Mouse (Mus musculus): ENCODE results near the gene Tgm2.

Tgm2 gene

DNA sequence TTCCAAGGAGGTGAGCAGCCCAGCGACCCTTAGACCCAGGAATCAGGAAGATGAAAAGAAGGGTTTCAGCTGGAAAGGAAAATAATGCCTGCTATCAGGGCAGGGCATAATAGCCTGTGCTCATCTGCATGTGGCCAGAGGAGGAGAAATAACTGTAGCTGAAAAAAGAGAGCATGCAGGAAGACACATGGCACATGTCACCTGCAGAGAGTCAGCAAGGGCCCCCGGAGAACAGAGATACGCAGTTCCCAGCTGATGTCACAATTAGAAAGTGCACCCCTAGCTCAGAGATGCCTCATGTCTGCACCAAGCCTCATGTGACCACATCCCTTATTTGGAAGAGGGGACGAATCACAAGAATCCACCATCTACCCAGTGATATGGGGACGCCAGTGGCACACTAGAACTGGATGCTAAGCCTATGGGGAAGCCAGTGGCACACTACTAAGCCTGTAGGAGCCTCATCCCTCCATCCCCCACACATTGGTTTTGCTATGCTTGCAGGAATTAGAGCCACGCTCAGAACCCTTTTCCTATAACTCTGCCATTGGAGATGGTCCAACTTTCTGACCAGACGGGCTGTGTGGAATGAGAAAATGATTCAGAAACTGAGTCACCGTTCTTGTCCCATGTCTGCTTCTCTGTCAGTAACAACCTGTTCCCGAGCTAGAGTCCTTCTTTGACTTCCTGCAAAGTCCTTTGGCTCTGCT, 21.4 kb upstream of the Tgm2 start:
- DNase-seq (ENCODE audit: low spot score): no peak

DNA sequence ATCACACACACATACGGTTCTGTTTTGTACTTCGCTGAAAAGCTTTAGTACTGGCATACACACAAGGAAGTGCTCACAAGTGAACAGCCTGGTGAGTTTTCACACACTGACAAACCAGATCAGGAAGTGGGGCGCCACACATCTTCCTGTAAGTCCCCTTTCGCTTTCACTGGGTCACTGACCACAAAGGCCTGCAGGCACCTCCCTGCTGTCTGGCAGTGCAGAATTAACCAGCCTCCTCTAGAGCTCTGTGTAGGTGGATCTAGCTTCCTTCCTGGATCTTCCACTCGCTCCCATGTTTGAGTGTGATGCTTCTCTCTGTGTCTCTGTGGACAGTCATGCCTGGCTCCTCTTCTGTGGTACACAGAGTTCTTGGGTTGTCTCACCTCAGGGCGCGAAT, 20.4 kb upstream of the Tgm2 start:
- no peak for DNase-seq (ENCODE audit: low spot score)

DNA sequence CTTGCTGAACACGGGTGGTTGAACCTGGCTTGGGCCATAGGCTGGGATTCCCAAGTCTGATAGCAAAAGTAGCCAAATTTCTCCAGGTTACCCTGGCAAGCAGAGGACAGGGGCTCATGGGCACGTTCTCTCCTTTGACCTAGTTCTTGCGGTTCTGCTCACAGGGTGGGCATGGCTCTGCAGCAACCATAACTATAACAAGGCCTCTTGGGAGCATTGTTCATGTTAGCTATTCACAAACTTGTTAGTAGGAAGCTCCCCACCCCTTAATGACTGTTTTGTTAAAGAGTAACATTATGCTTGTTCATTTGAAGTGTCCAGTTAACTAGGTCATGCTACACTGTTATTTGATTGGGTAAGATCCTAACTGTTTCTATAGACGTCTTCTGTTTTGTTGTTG, 19.5 kb upstream of the Tgm2 start:
- no peak for DNase-seq (ENCODE audit: low spot score)

DNA sequence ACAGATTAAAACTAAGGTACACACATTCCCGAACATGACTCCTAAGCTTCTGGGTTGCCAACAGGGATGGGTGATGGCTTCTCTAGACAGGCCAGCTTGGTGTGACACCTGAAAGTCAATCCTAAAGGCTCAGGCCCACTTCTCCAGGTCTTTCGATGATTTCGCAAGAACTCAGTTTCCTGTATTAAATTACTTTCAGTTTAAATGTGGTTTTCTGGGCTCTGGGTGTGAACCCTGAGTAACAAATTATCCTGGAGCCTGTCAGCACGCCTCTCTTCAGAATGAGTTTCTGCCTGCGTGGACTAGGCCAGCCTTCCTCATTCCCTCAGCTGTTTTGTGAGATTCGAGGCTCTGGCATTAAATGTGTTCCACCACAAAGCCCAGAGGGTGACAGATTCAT, 16.8 kb upstream of the Tgm2 start:
- DNase-seq (ENCODE audit: low spot score): no peak

DNA sequence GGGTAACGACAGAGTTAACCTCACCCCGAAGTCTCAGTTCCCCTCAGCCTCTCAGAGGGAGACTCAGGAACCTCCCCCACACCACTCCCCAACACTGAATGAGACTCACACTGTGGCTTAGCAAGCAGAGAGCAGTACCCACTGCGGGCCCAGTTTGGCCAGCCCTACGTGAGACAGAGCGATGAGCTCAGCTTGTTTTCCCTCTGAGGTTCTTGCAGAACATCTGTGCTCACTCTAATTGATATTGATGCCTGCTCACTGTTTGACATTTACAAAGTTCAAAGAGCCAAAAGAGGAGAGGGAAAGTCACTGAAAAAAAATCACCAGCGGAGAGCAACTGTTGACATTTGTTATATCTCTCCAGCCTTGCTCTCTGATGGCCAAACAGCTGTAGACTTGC, 15.5 kb upstream of the Tgm2 start:
- DNase-seq (ENCODE audit: low spot score): no peak

DNA sequence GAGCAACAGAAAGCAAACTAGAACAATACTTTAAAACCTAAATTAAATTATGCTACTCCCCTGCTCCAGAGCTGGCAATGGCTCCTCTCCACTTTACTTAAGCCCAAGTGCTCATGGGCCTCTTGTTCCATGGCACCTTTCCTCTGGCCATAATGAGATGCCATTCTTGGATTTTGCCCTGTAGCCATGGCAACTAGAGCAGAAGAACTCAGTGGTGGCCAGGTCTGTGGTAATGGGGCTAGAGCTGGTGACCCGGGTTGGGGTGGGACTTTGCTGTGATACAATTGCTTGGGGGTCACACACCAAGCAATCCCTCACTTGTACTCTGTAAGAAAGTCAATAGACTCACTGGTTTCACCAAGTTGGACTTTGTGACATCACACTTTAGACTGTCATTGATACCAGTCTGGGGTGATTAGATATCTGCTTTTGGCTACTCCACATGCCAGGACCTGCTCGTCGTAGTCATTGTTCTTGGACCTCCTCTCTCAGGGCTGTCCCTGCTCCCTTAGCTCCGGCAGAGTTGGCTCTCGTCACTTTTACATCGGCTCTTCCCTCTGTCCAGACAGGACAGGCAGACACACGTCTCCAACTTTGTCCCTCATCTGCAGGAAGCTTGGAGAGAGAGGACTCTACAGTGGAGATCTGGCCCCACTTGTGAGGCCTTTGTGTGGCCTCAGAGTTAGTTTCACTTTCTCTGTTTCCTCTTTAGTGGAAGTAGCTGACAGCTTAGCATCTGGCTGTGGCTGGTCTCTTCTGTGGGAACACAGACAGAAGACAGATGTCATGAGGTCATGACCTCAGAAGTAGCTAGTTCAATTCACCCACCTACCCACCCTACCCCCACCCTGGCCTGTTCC, 13.4 kb upstream of the Tgm2 start:
- no peak for DNase-seq (ENCODE audit: low spot score)

DNA sequence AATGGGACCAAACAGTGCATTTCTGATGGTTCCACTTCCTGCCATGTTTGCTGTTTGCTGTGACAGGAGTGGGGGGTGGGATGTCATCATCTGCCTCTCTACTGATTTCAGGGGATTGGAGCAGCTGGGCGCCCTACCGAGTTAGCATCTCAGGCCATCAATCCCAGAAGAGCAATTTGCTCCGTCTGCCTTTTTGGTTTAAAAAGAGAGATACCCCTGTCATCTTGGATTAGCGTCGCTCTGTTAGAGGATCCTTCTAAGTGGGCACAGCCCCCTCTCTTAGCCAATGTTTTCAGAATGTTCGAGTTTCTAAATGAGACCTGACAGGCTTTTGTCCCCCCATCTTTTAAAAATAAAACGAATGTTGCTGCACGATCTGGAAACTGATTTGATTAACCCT, 11.4 kb upstream of the Tgm2 start:
- DNase-seq (ENCODE audit: low spot score): no peak

DNA sequence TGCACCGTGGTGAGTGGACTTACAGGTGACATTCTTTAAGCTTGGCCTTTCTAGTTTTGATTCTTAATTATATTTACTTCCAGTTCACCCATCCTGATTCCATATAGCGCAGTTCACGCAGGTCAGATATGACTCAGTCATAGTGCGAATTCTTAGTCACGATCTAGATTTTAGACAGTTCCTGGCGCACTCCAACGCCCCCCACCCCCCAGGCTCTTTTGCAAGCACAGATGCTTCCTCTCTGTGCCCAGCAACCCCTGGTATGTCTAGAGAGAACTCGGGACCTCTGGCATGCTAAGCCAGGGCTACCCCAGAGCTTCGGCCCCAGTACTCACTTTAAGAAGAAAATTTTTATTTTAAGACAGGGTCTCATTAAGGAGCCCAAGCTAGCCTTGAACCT, 10.3 kb upstream of the Tgm2 start:
- DNase-seq (ENCODE audit: low spot score): no peak

DNA sequence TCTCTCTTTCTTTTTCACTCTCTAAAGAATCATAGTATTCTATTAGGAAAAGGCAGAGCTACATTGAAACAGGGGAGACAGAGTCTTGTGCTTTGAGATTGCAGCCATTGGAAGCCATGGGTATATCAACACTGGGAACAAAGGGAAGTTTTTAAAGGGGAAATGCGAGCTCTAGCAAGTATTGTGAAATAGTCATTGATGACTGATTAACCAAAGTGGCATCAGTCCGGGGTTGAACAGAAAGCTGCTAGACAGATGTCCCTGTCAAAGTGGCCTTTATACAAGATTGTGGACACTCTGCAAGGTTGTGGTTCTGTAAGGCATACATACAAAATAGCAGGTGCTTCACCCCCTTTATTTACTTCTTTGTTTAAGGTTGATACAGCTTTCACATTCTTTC, 9.4 kb upstream of the Tgm2 start:
- DNase-seq (ENCODE audit: low spot score): no peak

DNA sequence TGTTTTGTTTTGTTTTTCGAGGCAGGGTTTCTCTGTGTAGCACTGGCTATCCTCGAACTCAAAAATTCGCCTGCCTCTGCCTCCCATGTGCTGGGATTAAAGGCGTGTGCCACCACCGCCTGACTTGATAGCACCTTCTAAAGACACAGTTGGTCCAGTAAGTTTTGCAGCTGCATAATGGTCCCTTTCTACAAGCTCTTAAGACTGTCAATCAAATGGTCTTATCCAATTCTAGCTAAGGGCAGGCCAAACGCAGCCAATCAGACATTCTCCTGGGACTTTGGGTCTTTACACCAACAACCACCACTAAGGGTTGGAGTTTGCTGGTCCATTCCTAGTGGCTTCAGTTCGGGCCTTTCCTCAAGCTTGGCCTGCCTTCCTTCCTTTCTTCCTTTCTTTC, 8.9 kb upstream of the Tgm2 start:
- no peak for DNase-seq (ENCODE audit: low spot score)

DNA sequence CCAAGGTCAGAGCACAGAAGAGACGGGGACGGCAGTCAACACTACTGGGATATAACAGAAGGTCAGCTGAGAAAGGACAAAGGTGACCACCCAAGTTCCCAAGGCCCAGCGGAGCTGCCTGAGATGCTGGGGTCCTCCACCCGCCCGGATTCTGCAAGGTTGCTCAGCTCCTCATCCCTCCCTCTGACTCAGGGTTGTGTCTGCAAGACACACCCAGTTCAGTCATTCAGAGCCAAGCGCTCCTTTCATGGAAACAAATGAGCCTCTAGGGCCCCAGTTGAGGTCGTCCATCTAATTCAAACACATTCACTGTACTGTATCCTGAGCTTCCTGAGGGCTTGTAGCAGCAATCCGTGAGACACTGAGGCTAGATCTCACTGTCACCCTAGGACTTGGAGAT, 8.4 kb upstream of the Tgm2 start:
- no peak for DNase-seq (ENCODE audit: low spot score)

DNA sequence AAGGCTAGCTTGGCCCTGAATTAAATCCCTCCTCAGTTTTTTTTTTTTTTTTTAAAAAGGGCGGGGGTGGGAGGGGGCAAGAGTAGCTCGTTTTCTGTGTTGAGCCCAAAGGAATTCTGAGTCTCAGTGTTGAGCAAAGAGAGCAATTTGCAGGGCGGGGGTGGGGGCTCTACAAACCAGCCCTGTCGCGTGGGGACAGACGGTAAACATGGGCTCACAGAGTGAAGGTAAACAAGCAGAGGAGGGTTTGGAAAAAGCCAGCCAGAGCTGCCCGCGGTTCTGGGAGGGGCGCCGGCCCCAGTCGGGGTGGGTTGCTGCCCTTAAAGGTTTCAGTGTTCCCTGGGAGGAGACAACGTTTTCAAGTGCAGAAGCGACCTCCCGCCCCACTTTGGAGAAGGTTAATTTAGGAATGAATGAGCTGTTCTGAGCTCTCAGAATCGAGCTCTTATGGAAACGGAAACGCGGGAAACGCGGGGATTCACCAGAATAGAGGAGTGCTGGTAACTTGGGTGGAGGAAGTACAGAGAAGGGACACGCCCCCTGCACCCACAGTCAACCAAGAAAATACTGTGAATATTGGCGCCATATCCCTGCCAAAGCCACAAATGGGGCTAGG, 7.6 kb upstream of the Tgm2 start:
- DNase-seq (ENCODE audit: low spot score): no peak

DNA sequence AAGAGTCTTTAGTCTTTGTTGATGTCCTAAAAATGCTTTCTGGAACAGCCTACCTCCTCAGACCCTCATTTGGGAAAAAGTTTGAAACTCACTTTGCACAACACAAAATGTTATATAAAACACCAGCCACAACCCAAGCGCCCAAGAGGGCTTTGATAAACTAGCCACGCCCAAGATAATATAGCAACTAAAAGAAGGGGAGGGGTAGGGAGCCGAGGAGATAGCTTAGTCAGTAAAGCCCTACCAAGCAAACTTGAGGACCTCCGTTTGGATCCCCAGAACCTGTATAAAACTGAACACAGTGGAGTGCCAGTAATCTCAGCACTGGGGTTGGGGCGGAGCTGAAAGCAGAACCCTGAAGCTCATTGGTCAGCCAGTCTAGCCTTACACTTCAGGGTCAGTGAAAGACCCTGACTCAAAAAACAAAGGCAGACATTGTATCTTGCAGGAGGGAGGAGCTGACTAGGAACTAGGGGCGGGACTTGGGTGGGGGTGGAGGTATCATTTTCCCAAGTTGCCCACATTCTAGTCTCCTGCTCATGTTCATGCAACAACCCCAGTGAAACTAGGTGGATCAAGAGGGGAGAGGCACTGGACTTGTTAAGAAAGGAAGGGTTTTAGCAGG, 6.6 kb upstream of the Tgm2 start:
- no peak for DNase-seq (ENCODE audit: low spot score)

DNA sequence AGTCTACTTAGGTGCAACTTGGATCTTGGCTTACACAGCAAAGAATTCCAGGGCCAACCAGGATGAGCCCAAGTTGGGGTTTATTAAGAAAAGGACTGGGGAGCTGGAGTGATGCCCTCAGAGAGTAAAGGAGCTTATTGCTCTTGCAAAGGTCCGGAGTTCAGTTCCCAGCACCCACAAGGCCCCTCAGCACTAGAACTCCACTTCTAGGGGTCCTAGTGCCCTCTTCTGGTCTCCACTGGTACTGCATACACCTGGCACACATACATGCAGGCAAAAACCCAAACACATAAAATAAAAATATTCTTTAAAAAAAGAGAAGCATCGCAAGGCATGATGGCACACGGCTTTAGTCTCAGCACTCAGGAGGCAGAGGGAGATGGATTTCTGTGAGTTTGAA, 4.8 kb upstream of the Tgm2 start:
- no peak for DNase-seq (ENCODE audit: low spot score)

DNA sequence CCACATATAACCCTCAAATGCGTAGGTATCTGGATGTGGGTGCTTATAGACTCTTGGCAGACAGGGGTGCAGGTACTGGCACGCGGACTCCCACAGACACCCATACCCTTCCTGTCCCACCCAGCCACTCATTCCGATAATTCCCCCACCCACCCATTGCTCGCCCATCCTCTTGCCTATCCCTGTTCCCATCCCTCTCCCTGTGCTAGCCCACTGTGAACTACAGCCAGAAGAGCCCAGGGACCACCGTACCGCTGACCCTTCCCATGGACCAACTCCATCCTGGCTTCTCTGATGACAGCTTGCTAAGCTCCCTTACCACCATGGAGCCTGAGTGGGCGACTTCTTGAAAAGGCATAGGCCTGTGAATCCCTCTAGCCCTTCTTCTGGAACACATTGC, 735 bp upstream of the Tgm2 start:
- no peak for DNase-seq (ENCODE audit: low spot score)

DNA sequence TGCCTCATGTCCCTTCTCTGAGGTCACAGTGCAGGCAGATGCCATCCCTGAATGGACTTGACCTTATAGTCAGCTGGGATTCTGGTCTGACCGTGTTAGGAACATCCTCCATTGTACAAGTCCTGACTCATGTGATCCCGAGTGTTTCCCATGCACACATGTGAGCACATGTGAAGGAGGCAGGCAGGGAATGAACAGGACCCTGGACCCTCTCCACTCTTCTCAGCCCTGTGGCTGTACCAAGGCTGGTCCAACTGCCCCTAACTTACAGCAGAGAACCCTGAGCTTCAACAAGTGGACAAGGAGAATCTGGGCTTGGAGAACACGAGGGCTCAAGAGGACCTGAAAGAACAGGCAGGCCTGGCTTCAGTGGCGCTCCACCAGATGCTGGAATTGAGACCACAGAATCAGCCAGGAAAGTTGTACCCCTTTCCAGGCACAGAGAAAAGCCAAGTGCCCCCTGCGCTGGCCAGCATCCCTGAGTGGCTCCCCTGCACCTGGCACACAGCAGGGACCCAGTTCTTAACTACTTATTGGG, 639 bp downstream of the Tgm2 start:
- DNase-seq (ENCODE audit: low spot score): no peak

DNA sequence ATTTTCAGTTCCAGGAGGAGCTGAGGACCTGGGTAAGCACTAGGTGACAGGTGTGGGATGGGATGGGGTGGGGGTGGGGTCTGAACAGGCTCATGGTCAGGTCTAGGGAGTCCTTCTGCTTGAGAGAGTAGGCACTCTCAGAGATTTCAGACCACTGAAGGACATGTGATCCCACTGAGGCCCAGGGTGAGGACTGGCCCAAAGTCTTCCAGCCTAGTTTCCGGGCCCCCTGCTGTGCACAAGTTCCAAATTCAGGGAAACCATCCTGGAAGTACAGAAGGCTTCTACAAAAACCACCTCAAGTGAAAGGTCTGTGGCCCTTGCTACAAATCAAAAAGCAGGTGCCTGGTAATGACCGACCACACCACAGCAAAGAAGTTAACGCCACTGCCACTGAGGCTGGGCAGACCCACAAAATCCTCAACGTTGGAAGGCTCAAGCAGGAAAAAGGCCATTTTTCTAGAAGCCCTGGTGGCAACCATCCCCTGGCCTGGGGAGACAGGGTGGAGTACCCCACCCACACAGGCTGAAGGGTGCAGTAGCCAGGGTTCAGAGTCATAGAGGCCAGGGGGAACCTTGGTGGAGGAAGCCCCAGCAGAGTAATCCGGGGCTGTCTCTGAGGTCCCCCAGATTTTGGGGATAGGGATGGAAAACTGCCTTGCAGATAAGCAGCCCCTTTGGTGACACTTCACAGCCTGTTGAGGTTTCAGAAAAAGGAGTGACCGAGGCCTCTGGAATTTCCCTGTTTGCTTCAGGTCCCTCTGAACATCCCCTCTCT, 1.3 kb downstream of the Tgm2 start:
- DNase-seq (ENCODE audit: low spot score): no peak

DNA sequence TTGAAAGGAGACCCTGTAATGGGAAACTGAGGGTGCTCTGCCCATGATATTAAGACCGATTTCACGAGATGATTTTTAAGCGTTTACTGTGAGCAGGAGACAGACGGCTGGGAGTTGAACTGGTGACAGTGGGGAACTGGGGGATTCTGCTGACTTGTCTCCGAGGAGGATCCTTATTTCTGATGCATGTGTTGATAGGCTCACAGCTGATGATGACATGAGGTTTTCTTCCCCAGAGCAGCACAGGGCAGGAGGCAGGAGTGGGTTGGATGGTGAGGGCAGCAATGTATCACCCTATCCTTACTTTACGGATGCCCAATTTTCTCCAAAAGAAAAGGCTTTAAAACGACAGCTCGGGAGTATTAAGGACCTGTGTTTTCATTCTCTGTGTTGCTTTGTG, 2.0 kb downstream of the Tgm2 start:
- DNase-seq (ENCODE audit: low spot score): no peak

DNA sequence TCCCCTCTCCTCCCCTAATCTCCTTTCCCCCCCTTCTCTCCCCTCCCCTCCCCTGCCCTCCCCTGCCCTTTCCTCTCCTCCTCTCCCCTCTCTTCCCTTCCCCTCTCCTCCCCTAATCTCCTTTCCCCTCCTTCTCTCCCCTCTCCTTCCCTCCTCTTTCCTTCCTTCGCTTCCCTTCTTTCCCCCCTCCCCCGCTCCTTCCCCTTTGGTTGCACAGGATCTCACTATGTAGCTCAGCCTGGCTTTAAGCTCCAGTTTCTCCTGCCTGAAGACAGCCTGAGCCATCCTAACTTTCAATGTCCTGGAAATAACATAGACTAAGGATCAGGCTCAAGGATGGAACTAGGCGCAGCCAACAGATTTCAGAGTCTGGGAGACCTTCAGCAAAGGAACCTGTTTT, 2.4 kb downstream of the Tgm2 start:
- DNase-seq (ENCODE audit: low spot score): no peak

DNA sequence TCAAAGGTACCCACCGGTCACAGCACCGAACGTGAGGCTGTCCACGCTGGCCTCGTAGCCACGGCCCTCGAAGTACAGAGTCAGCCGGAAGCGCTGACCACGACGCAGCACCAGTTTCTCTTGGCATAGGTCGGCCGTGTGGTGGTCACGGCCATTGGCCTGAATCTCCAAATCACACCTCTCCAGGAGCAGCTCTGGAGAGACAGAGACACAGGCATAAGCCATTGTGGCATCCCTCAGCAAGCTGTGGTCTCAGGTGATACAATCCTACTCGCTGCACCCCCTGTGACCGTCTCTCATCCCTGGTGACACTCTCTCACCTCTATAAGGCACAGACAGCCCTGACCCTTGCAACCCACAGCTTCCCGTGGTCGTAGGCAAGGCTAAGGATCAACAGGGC, 3.3 kb downstream of the Tgm2 start:
- DNase-seq (ENCODE audit: low spot score): no peak

DNA sequence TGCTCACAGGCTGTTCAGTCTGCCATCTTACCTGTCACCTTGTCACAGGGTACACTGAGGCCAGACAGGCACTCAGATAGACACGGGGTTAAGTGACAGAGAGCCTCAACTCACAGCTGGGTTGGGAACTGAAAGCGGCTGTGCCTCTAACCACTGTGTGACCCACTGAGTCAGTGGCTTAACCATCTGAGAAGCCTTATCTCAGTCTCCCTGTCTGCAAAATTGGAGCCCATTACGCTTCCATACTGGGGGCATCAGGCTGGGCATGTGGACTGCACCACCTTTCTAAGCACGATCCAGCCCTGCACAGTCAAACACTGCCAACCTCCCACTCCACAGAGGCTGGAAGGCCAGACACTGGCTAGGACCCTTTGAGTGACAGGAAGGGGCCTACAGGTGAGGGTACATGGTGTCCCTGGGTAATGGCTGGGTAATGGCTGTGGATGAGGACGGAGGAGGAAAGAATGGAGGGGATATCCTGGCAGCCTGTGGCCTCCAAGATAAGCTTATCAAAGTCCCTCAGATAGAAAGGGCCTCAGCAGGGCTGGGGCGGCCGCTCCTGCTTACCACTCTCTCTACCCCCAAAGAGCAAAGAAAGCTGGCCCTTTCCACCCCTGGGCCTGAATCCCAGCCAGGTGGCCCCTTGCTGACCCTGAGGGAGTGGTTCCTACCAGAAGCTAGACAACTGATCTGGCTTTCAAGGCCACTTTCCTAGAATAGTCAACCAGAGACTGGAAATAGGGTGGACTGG, 4.4 kb downstream of the Tgm2 start:
- no peak for DNase-seq (ENCODE audit: low spot score)

Data from ovary, postnatal 14 days (tissue).